Mouse (Mus musculus) heart, adult 8-10 months (tissue): ENCODE measurements around the gene Gm10647. TPM values are rescaled to one million over a fixed set of nuclear protein-coding genes. Genes with fewer than 3 reads are reported as not detected.

Source experiments
- DNase-seq: peaks from one replicate; pipeline ENCODE4 v3.0.0; 2022; ENCODE audit warnings: low spot score
- total RNA-seq, 4 experiments: library from RNA; stranded (reverse); gene quantifications; 2 replicates each; pipeline ENCODE4 v1.2.4; 2022

Gene Gm10647
- total RNA-seq, 4 experiments from 2014 or later: 0.11 TPM; not detected in 3

DNA sequence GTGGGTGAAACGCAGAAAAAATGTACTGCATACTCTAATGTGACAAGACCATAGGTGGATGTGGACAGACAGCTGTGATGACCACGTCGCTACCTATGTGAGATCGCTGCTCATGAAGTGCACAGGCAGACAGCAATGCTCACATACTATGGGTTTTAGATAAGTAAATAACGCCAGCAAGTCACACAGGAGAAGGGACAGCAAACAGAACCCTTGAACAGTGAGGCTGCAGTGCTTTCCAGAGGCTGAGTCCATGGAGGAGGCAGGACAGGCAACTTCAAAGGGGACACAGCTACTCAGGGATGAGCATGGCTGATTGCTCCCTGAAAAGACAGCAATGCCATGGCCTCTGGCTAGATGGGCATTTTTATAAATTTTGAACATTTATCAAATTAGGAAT, 50.0 kb downstream of the Gm10647 start:
- DNase-seq: no peak

Other genes with a start within 250 kb of the Gm10647 start
- 10 to 100 TPM; 19.8 to 26.5 (median 21.9) TPM for gene Usp3, start 203.9 kb upstream of the Gm10647 start, total RNA-seq
- not detected for gene Car12, start 83.4 kb upstream of the Gm10647 start, total RNA-seq
- gene Aph1b, start 1.5 kb upstream of the Gm10647 start, total RNA-seq: 1 to 10 TPM; 5.1 to 6.3 (median 5.6) TPM
- gene Aph1c, start 37.7 kb downstream of the Gm10647 start, total RNA-seq: 1 to 10 TPM in 3 of 4 experiments, under 1 TPM in 1; 1.00 to 1.9 (median 1.2) TPM
- 1 to 10 TPM; 7.7 to 9.2 (median 8.2) TPM for gene Rab8b, start 122.6 kb downstream of the Gm10647 start, total RNA-seq
- gene Rps27l, start 149.0 kb downstream of the Gm10647 start, total RNA-seq: 100 to 1,000 TPM; 151 to 173 (median 164) TPM
- gene Lactb, start 178.4 kb downstream of the Gm10647 start, total RNA-seq: 10 to 100 TPM; 22.8 to 26.6 (median 23.5) TPM